ENCODE assay signal across 15 mouse cellular contexts in genomic region chr11:54248940-54249717, GRCm38 (mm10). TPM values are rescaled to one million over a fixed set of nuclear protein-coding genes. Genes with fewer than 3 reads are reported as not detected.
DNase-seq lines count a peak whose midpoint lies in the region; ATAC-seq and TF ChIP-seq lines count a peak whose summit lies in the region.
"Had no signal": no experiment of that assay in that cellular context is flagged by ENCODE, and none has a peak within 500 bp of the region (broad histone marks: within the 10 kb centered on the region; RNA-seq: fewer than 3 reads in every experiment).

Gene Csf2 (minus strand): TSS chr11:54249667.

- no peaks in the 10 kb centered on the region for H3K27me3 ChIP-seq in heart, embryonic 16.5 days (ENCODE audit: control insufficient read depth, insufficient read depth, low read length)
- H3K27me3 ChIP-seq in lung, embryonic 14.5 days (ENCODE audit: insufficient read depth, low read length), result no peaks in the 10 kb centered on the region
- no peaks in the 10 kb centered on the region for H3K27me3 ChIP-seq in small intestine, adult 2 months (ENCODE audit: control insufficient read depth, insufficient read depth, low read length)
- H3K27me3 ChIP-seq: midbrain, embryonic 12.5 days had no signal

- no peak within 1 kb of the TSS for H3K27ac ChIP-seq in heart, embryonic 16.5 days (ENCODE audit: low read length)
- H3K27ac ChIP-seq in lung, embryonic 14.5 days (ENCODE audit: low read depth), result peak within 1 kb of the TSS; percentile 52; the same call in 1 of the 2 replicates
- peak within 1 kb of the TSS; percentile 78 for H3K27ac ChIP-seq in small intestine, adult 2 months (ENCODE audit: insufficient read depth, low read depth, low read length)
- H3K27ac ChIP-seq: limb, embryonic 10.5 days; midbrain, embryonic 12.5 days had no signal

- H3K4me1 ChIP-seq in heart, embryonic 16.5 days (ENCODE audit: control insufficient read depth, insufficient read depth, low read length), result peaks cover 8% of the 10 kb centered on the region
- peaks cover 3% of the 10 kb centered on the region; the same call in 1 of the 2 replicates for H3K4me1 ChIP-seq in lung, embryonic 14.5 days (ENCODE audit: insufficient read depth)
- peaks cover 13% of the 10 kb centered on the region; the same call in 1 of the 2 replicates for H3K4me1 ChIP-seq in small intestine, adult 2 months (ENCODE audit: control insufficient read depth, insufficient read depth, insufficient read length, low read length)
- H3K4me1 ChIP-seq: midbrain, embryonic 12.5 days had no signal

- ATAC-seq in heart, embryonic 16.5 days (replicated peaks; ENCODE audit: extremely low read depth, insufficient read depth, low FRiP score), result no peak; the same call in 1 of the 2 replicates
- ATAC-seq in hematopoietic stem cell, adult 5-6 weeks (replicated peaks in 1 of 2; ENCODE audit: insufficient read depth in 1 of 2, low FRiP score in 2 of 2, low TSS enrichment in 1 of 2, low read depth in 1 of 2, poor library complexity in 2 of 2, severe bottlenecking in 2 of 2), result peak; percentile 43 to 45
- ATAC-seq in lung, embryonic 14.5 days (ENCODE audit: insufficient read depth), result no peak
- no peak for ATAC-seq in cerebellum, adult (ENCODE audit: insufficient number of reproducible peaks, low FRiP score, low TSS enrichment)

- no peak within 1 kb of the TSS for H3K9ac ChIP-seq in heart, embryonic 16.5 days (ENCODE audit: low read length)
- H3K9ac ChIP-seq in lung, embryonic 14.5 days, result no peak within 1 kb of the TSS
- H3K9ac ChIP-seq: midbrain, embryonic 12.5 days had no signal

- H3K36me3 ChIP-seq in heart, embryonic 16.5 days (ENCODE audit: control insufficient read depth, insufficient read depth), result no peaks in the 10 kb centered on the region
- H3K36me3 ChIP-seq in lung, embryonic 14.5 days (ENCODE audit: insufficient read depth), result no peaks in the 10 kb centered on the region
- no peaks in the 10 kb centered on the region for H3K36me3 ChIP-seq in small intestine, adult 2 months (ENCODE audit: control insufficient read depth, insufficient read depth, low read length)
- H3K36me3 ChIP-seq: limb, embryonic 10.5 days; midbrain, embryonic 12.5 days had no signal

- H3K4me2 ChIP-seq in heart, embryonic 16.5 days (ENCODE audit: low read depth, low read length), result peak within 1 kb of the TSS; percentile 15; the same call in 1 of the 2 replicates
- H3K4me2 ChIP-seq in lung, embryonic 14.5 days, result peak within 1 kb of the TSS; percentile 34; the same call in 1 of the 2 replicates
- H3K4me2 ChIP-seq: heart, embryonic 11.5 days; midbrain, embryonic 12.5 days had no signal

- TF ChIP-seq POLR2A in small intestine, adult 2 months (IDR thresholded peaks at IDR 0.05; ENCODE audit: low read depth, low read length), result no peak

- H3K9me3 ChIP-seq in heart, embryonic 16.5 days (replicated peaks; ENCODE audit: control insufficient read depth, low read length), result no peaks in the 10 kb centered on the region
- no peaks in the 10 kb centered on the region for H3K9me3 ChIP-seq in lung, embryonic 14.5 days (ENCODE audit: low read depth, low read length)
- H3K9me3 ChIP-seq: limb, embryonic 10.5 days; midbrain, embryonic 12.5 days had no signal

- H3K4me3 ChIP-seq in heart, embryonic 16.5 days (ENCODE audit: low read length), result no peak within 1 kb of the TSS
- H3K4me3 ChIP-seq in lung, embryonic 14.5 days (ENCODE audit: low read depth, low read length), result no peak within 1 kb of the TSS
- peak within 1 kb of the TSS; percentile 40; the same call in 1 of the 2 replicates for H3K4me3 ChIP-seq in small intestine, adult 2 months (ENCODE audit: low read depth, low read length)
- H3K4me3 ChIP-seq: limb, embryonic 10.5 days; midbrain, embryonic 12.5 days had no signal

- WGBS in heart, embryonic 16.5 days, result 41% methylated on average over 11 of the region's 11 CpGs
- 43% methylated on average over 11 of the region's 11 CpGs for WGBS in lung, embryonic 14.5 days
- WGBS in small intestine, adult 2 months, result 30% methylated on average over 11 of the region's 11 CpGs

- no peak for TF ChIP-seq CTCF in lung, embryonic 14.5 days (IDR thresholded peaks at IDR 0.05; ENCODE audit: low read depth)
- TF ChIP-seq CTCF in small intestine, adult 2 months (IDR thresholded peaks at IDR 0.05; ENCODE audit: extremely low read depth, insufficient read length, insufficient replicate concordance, low read depth, low read length), result no peak

- DNase-seq in heart, postnatal 4 days, result no peak
- no peak for DNase-seq in lung, embryonic 14.5 days
- DNase-seq in right cerebral cortex, postnatal 36 days (ENCODE audit: low spot score in 2 of 2), result no peak
- DNase-seq in urinary bladder, adult 2 months (ENCODE audit: low spot score), result no peak
- DNase-seq: kidney, adult 8-10 months; layer of hippocampus, adult 9-11 months had no signal

RNA-seq across cellular contexts. Expression of gene Csf2, which starts in this region (rescaled TPM):
- polyA plus RNA-seq in heart, embryonic 16.5 days (2015; fragmentation: Nextera tagmentation; extraction: Ambion mirVana), result not detected in 2 replicates
- not detected for total RNA-seq in heart, postnatal 4 days (2021)
- not detected in 2 replicates for total RNA-seq in hematopoietic stem cell, adult 5-6 weeks (2017)
- polyA plus RNA-seq in lung, embryonic 14.5 days (2014; fragmentation: Nextera tagmentation; extraction: Ambion mirVana), result 0.24 and 0.32 TPM in 2 replicates
- polyA plus RNA-seq in small intestine, adult 2 months (2012; rRNA removed), result 0.13 and 0.22 TPM in 2 replicates
- 0.09 TPM in 1 of 2 replicates, not detected in the other for polyA plus RNA-seq in urinary bladder, adult 2 months (2012; rRNA removed)
- polyA plus RNA-seq: brain, embryonic 14.5 days; heart, embryonic 11.5 days; limb, embryonic 10.5 days; midbrain, embryonic 12.5 days; neural tube, embryonic 14.5 days had no signal

Comparison
In these comparisons a context has a peak if more than half of its experiments do, and no peak if none do; other contexts are left out.
1. Peak in ATAC-seq in hematopoietic stem cell, adult 5-6 weeks; RNA of the gene not detected or under 1 TPM.